Mouse (Mus musculus): ENCODE results near the gene Dkk2. TPM values are rescaled to one million over a fixed set of nuclear protein-coding genes. Genes with fewer than 3 reads are reported as not detected.
"Not testable (repeated sequence)": the region's sequence is repeated elsewhere in the genome, so short reads cannot be mapped to it uniquely, and the experiment has no call there.

The Dkk2 gene
- polyA plus RNA-seq (2012; rRNA removed): 0.15 and 1.1 TPM in 2 replicates

- 2% methylated on average over 33 of the region's 33 CpGs for WGBS
- H3K4me3 ChIP-seq (replicated peaks; ENCODE audit: extremely low read depth, low read depth, low read length): no peak within 1 kb of the TSS
- H3K4me1 ChIP-seq (ENCODE audit: control insufficient read depth, insufficient read depth, low read length): peaks cover 6% of the 10 kb centered on the region
- TF ChIP-seq POLR2A (IDR thresholded peaks at IDR 0.05; ENCODE audit: borderline replicate concordance, extremely low read depth, low read depth, low read length) (no peak), CTCF (IDR thresholded peaks at IDR 0.05; ENCODE audit: insufficient read depth, low read length) (no peak)
- DNase-seq: no peak
Observed at GRCm38 (mm10) chr3:132085112-132085822, at the start of gene Dkk2. Gene Dkk2, plus strand, starts transcription at chr3:132085292.

GRCm38 (mm10) chr3:132036704-132037103, 48.4 kb upstream of the Dkk2 start:
- TF ChIP-seq CTCF (IDR thresholded peaks at IDR 0.05; ENCODE audit: insufficient read depth, low read length): no peak
- TF ChIP-seq POLR2A (IDR thresholded peaks at IDR 0.05; ENCODE audit: borderline replicate concordance, extremely low read depth, low read depth, low read length): no peak
- no peak overlapping the region for H3K4me3 ChIP-seq (replicated peaks; ENCODE audit: extremely low read depth, low read depth, low read length)
- H3K4me1 ChIP-seq (ENCODE audit: control insufficient read depth, insufficient read depth, low read length): no peaks in the 10 kb centered on the region
- WGBS: 79% methylated on average over 2 of the region's 2 CpGs
- DNase-seq: no peak

- no peak for TF ChIP-seq POLR2A (IDR thresholded peaks at IDR 0.05; ENCODE audit: borderline replicate concordance, extremely low read depth, low read depth, low read length)
- TF ChIP-seq CTCF (IDR thresholded peaks at IDR 0.05; ENCODE audit: insufficient read depth, low read length): no peak
- no peak overlapping the region for H3K4me3 ChIP-seq (replicated peaks; ENCODE audit: extremely low read depth, low read depth, low read length)
- H3K4me1 ChIP-seq (ENCODE audit: control insufficient read depth, insufficient read depth, low read length): no peaks in the 10 kb centered on the region
- DNase-seq: no peak
- WGBS: 28% methylated on average over 10 of the region's 10 CpGs
Observed at GRCm38 (mm10) chr3:132037670-132038069, 47.4 kb upstream of the Dkk2 start.

- DNase-seq: no peak
- H3K4me1 ChIP-seq (ENCODE audit: control insufficient read depth, insufficient read depth, low read length): no peaks in the 10 kb centered on the region
- no peak for TF ChIP-seq POLR2A (IDR thresholded peaks at IDR 0.05; ENCODE audit: borderline replicate concordance, extremely low read depth, low read depth, low read length)
- TF ChIP-seq CTCF (IDR thresholded peaks at IDR 0.05; ENCODE audit: insufficient read depth, low read length): no peak
- H3K4me3 ChIP-seq (replicated peaks; ENCODE audit: extremely low read depth, low read depth, low read length): no peak overlapping the region
- 81% methylated on average over 3 of the region's 3 CpGs for WGBS
Observed at GRCm38 (mm10) chr3:132040066-132040465, 45.0 kb upstream of the Dkk2 start.

GRCm38 (mm10) chr3:132050884-132051457, 34.1 kb upstream of the Dkk2 start:
- Histone ChIP-seq H3K4me3 (replicated peaks; ENCODE audit: extremely low read depth, low read depth, low read length) (no peak overlapping the region), H3K4me1 (ENCODE audit: control insufficient read depth, insufficient read depth, low read length) (no peaks in the 10 kb centered on the region)
- no peak for DNase-seq
- 72% methylated on average over 8 of the region's 8 CpGs for WGBS
- TF ChIP-seq CTCF (IDR thresholded peaks at IDR 0.05; ENCODE audit: insufficient read depth, low read length) (no peak), POLR2A (IDR thresholded peaks at IDR 0.05; ENCODE audit: borderline replicate concordance, extremely low read depth, low read depth, low read length) (no peak)

- not testable (repeated sequence) for DNase-seq; H3K4me1 ChIP-seq (ENCODE audit: control insufficient read depth, insufficient read depth, low read length); H3K4me3 ChIP-seq (replicated peaks; ENCODE audit: extremely low read depth, low read depth, low read length)
- 82% methylated on average over 1 of the region's 1 CpGs for WGBS
Observed at GRCm38 (mm10) chr3:132062816-132063215, 22.3 kb upstream of the Dkk2 start.

- TF ChIP-seq POLR2A (IDR thresholded peaks at IDR 0.05; ENCODE audit: borderline replicate concordance, extremely low read depth, low read depth, low read length): no peak
- TF ChIP-seq CTCF (IDR thresholded peaks at IDR 0.05; ENCODE audit: insufficient read depth, low read length): no peak
- no peaks in the 10 kb centered on the region for H3K4me1 ChIP-seq (ENCODE audit: control insufficient read depth, insufficient read depth, low read length)
- H3K4me3 ChIP-seq (replicated peaks; ENCODE audit: extremely low read depth, low read depth, low read length): no peak overlapping the region
- no peak for DNase-seq
- 92% methylated on average over 3 of the region's 3 CpGs for WGBS
Observed at GRCm38 (mm10) chr3:132063374-132063773, 21.7 kb upstream of the Dkk2 start.

GRCm38 (mm10) chr3:132063966-132064365, 21.1 kb upstream of the Dkk2 start:
- DNase-seq: no peak
- TF ChIP-seq POLR2A (IDR thresholded peaks at IDR 0.05; ENCODE audit: borderline replicate concordance, extremely low read depth, low read depth, low read length) (no peak), CTCF (IDR thresholded peaks at IDR 0.05; ENCODE audit: insufficient read depth, low read length) (no peak)
- Histone ChIP-seq H3K4me1 (ENCODE audit: control insufficient read depth, insufficient read depth, low read length) (no peaks in the 10 kb centered on the region), H3K4me3 (replicated peaks; ENCODE audit: extremely low read depth, low read depth, low read length) (no peak overlapping the region)
- WGBS: 39% methylated on average over 4 of the region's 4 CpGs

- 66% methylated on average over 1 of the region's 1 CpGs for WGBS
Observed at GRCm38 (mm10) chr3:132064920-132065319, 20.2 kb upstream of the Dkk2 start.

GRCm38 (mm10) chr3:132070949-132071348, 14.1 kb upstream of the Dkk2 start:
- TF ChIP-seq POLR2A (IDR thresholded peaks at IDR 0.05; ENCODE audit: borderline replicate concordance, extremely low read depth, low read depth, low read length): no peak
- no peak for TF ChIP-seq CTCF (IDR thresholded peaks at IDR 0.05; ENCODE audit: insufficient read depth, low read length)
- DNase-seq: no peak
- H3K4me3 ChIP-seq (replicated peaks; ENCODE audit: extremely low read depth, low read depth, low read length): no peak overlapping the region
- WGBS: 46% methylated on average over 2 of the region's 2 CpGs
- no peaks in the 10 kb centered on the region for H3K4me1 ChIP-seq (ENCODE audit: control insufficient read depth, insufficient read depth, low read length)

More at GRCm38 (mm10) chr3:132064920-132065319, 20.2 kb upstream of the Dkk2 start:
- TF ChIP-seq CTCF (IDR thresholded peaks at IDR 0.05; ENCODE audit: insufficient read depth, low read length): no peak
- TF ChIP-seq POLR2A (IDR thresholded peaks at IDR 0.05; ENCODE audit: borderline replicate concordance, extremely low read depth, low read depth, low read length): no peak
- no peak overlapping the region for H3K4me3 ChIP-seq (replicated peaks; ENCODE audit: extremely low read depth, low read depth, low read length)
- no peaks in the 10 kb centered on the region for H3K4me1 ChIP-seq (ENCODE audit: control insufficient read depth, insufficient read depth, low read length)
- DNase-seq: no peak
